Mouse (Mus musculus): Measurements from ENCODE around the gene Fitm1. TPM values are rescaled to one million over a fixed set of nuclear protein-coding genes. Genes with fewer than 3 reads are reported as not detected.

The Fitm1 gene
- total RNA-seq (2012; rRNA removed), result not detected in 2 replicates
- total RNA-seq (2014; rRNA removed), result not detected in 2 replicates
- polyA plus RNA-seq (2012; ENCODE audit: insufficient read length, low read depth), result not detected in 2 replicates

GRCm38 (mm10) chr14:55575302-55575701 lies at the start of gene Fitm1:
Gene Fitm1, plus strand, starts transcription at chr14:55575617.
- no peaks in the 10 kb centered on the region for H3K27me3 ChIP-seq (replicated peaks)
- dilution Hi-C loops (cut with MboI; ENCODE audit: extremely low pct_ligation_motif_present, extremely low pct_unique_long_range_greater_than_20kb, low sequenced_read_pairs) (no loop called here), in situ Hi-C loops (cut with MboI; ENCODE audit: low pct_ligation_motif_present, low pct_unique_long_range_greater_than_20kb, low sequenced_read_pairs) (no loop called here)
- no peak within 1 kb of the TSS for H3K4me3 ChIP-seq (replicated peaks in 1 of 3; ENCODE audit: low read depth in 2 of 3, low read length in 2 of 3, poor library complexity in 1 of 3)
- TF ChIP-seq BHLHE40 (IDR thresholded peaks at IDR 0.05; ENCODE audit: low read depth, low read length) (no peak), HCFC1 (IDR thresholded peaks at IDR 0.05; ENCODE audit: low read depth, low read length) (no peak), KAT2A (IDR thresholded peaks at IDR 0.05; ENCODE audit: insufficient replicate concordance, low read length) (no peak), CTCF (conservative IDR thresholded peaks at IDR 0.05 in 1 of 2, IDR thresholded peaks at IDR 0.05 in 1 of 2; ENCODE audit: low read depth in 2 of 2, low read length in 2 of 2) (no peak), RCOR1 (conservative IDR thresholded peaks at IDR 0.05; ENCODE audit: low read depth, low read length) (no peak), POLR2A (IDR thresholded peaks at IDR 0.05; ENCODE audit: low read depth, low read length) (no peak), UBTF (IDR thresholded peaks at IDR 0.05; ENCODE audit: low read depth, low read length) (no peak), IRF4 (IDR thresholded peaks at IDR 0.05; ENCODE audit: low read depth, low read length) (no peak), ZMIZ1 (IDR thresholded peaks at IDR 0.05; ENCODE audit: low read depth, low read length) (no peak), NELFE (IDR thresholded peaks at IDR 0.05; ENCODE audit: low read depth, low read length) (no peak), SIN3A (IDR thresholded peaks at IDR 0.05; ENCODE audit: low read length) (no peak), ELF1 (IDR thresholded peaks at IDR 0.05; ENCODE audit: low read depth, low read length) (no peak), RAD21 (IDR thresholded peaks at IDR 0.05; ENCODE audit: low read depth, low read length) (no peak), MAFK (IDR thresholded peaks at IDR 0.05; ENCODE audit: insufficient replicate concordance, low read length) (no peak), MXI1 (IDR thresholded peaks at IDR 0.05; ENCODE audit: low read depth, low read length) (no peak), MYC (IDR thresholded peaks at IDR 0.05; ENCODE audit: low read depth, low read length) (no peak), JUND (conservative IDR thresholded peaks at IDR 0.05; ENCODE audit: low read depth, low read length) (no peak)
- H3K27ac ChIP-seq (ENCODE audit: insufficient read depth, low read depth), result no peak within 1 kb of the TSS
- H3K4me1 ChIP-seq (ENCODE audit: control insufficient read depth in 1 of 2, insufficient read depth in 2 of 2), result peaks cover 5 to 18% of the 10 kb centered on the region in 2 experiments
- H3K79me2 ChIP-seq (replicated peaks; ENCODE audit: control insufficient read depth, extremely low read depth, insufficient read depth, poor library complexity, severe bottlenecking), result peaks cover 12% of the 10 kb centered on the region
- no peak for DNase-seq (ENCODE audit: extremely low read depth)
- H3K36me3 ChIP-seq (replicated peaks in 1 of 2; ENCODE audit: control insufficient read depth in 1 of 2, insufficient read depth in 1 of 2, low read length in 1 of 2), result peaks cover 6 to 14% of the 10 kb centered on the region in 2 experiments
- no peak within 1 kb of the TSS for H3K9ac ChIP-seq (ENCODE audit: insufficient read depth, low read depth)
- H3K4me2 ChIP-seq (ENCODE audit: insufficient read depth, low read depth, poor library complexity, severe bottlenecking), result no peak within 1 kb of the TSS
- H3K9me3 ChIP-seq (replicated peaks; ENCODE audit: low read length), result no peaks in the 10 kb centered on the region

- H3K9ac ChIP-seq (ENCODE audit: insufficient read depth, low read depth), result 0 out of 2 replicates have a peak overlapping the region, but pooled peaks have one; percentile 26
- H3K4me3 ChIP-seq (replicated peaks in 1 of 3; ENCODE audit: low read depth in 2 of 3, low read length in 2 of 3, poor library complexity in 1 of 3), result no peak overlapping the region
- TF ChIP-seq CHD1 (IDR thresholded peaks at IDR 0.05; ENCODE audit: low read depth, low read length) (no peak), ZC3H11A (IDR thresholded peaks at IDR 0.05; ENCODE audit: low read depth, low read length) (no peak), BHLHE40 (IDR thresholded peaks at IDR 0.05; ENCODE audit: low read depth, low read length) (no peak)
- H3K79me2 ChIP-seq (replicated peaks; ENCODE audit: control insufficient read depth, extremely low read depth, insufficient read depth, poor library complexity, severe bottlenecking), result no peaks in the 10 kb centered on the region
- no peaks in the 10 kb centered on the region for H3K9me3 ChIP-seq (replicated peaks; ENCODE audit: low read length)
- DNase-seq (ENCODE audit: extremely low read depth), result no peak
- H3K27ac ChIP-seq (ENCODE audit: insufficient read depth, low read depth), result no peak overlapping the region
- peak overlapping the region; percentile 10 for H3K4me2 ChIP-seq (ENCODE audit: insufficient read depth, low read depth, poor library complexity, severe bottlenecking)
- dilution Hi-C loops (cut with MboI; ENCODE audit: extremely low pct_ligation_motif_present, extremely low pct_unique_long_range_greater_than_20kb, low sequenced_read_pairs), result no loop called here
- H3K36me3 ChIP-seq (replicated peaks in 1 of 2; ENCODE audit: control insufficient read depth in 1 of 2, insufficient read depth in 1 of 2, low read length in 1 of 2), result no peaks in the 10 kb centered on the region
- peaks cover 18% of the 10 kb centered on the region for H3K27me3 ChIP-seq (replicated peaks)
- in situ Hi-C loops (cut with MboI; ENCODE audit: low pct_ligation_motif_present, low pct_unique_long_range_greater_than_20kb, low sequenced_read_pairs), result no loop called here
- peaks cover 3 to 13% of the 10 kb centered on the region in 2 experiments; a peak in 2 of 4 replicates for H3K4me1 ChIP-seq (ENCODE audit: control insufficient read depth in 1 of 2, insufficient read depth in 2 of 2)
Measured at GRCm38 (mm10) chr14:55526674-55527073, 48.7 kb upstream of the Fitm1 start.
